Mouse (Mus musculus) gonadal fat pad, adult 2 months (tissue): Measurements from ENCODE around the gene Pam. TPM values are rescaled to one million over a fixed set of nuclear protein-coding genes. Genes with fewer than 3 reads are reported as not detected.

Experiments
- DNase-seq: peaks from one replicate; pipeline ENCODE4 v3.0.0-alpha.2; 2012; ENCODE audit warnings: low read depth
- polyA plus RNA-seq: library from polyadenylated mRNA; depleted of rRNA; stranded (reverse); fragments of >200 nt; gene quantifications from 2 replicates; pipeline ENCODE4 v1.2.3, GENCODE M21; 2012

The Pam gene
- polyA plus RNA-seq, 1 experiment: 32.0 TPM

DNA sequence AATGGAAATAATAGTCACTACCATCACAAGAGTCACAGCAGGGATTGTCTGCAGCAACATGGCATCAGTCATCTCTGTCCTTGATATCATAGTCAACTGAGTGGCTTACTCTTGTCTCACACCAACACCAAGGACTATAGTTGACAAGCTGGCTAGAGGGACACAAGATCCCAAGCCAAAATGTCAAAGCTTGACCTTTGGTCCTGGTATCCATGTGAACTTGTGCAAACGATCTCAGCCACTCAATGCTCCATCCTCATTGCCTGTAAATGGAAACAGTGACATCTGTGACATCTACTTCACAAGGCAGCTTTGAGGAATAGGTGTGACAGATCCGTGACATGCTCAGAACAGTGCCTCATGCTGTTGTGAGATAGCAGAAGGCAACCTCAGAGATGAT is 15.0 kb downstream of the Pam start:
- no peak for DNase-seq

DNA sequence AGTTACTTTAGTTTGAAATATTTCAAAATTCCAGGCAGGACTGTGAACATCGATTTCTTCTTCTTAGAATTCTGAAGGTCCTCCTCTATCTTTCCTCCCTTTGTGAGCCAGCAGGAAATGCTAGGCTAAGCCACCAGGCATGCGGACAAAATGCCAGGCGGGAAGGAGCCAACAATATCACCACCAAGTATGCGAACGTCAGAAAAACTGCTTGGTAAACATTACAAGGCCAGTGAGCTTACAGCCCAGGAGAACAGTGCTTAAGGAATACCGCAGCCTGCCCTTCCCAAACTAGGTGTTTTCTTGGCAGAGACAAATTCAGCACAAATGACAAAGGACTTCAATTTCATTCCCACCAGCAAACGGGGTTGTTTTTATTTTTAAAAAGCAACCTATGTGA is 15.8 kb downstream of the Pam start:
- DNase-seq: no peak

DNA sequence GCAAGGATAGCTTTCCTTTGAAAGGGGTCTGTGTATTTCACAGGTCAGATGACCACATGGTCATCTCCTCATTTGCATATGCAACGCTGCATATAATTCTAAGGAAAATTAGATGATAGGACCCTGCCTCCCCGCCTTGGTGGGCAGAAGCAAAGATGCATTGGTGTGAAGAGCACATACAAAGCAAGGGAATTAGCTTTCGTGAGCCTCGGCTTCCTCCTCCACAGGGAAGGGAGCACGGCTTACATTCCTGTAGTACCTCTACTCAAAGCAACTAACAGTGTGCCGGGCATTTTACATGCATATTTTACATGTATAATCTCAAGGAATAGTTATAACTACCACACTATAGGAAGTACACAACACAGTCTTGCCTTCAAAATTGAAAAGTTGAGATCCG is 16.7 kb downstream of the Pam start:
- no peak for DNase-seq

DNA sequence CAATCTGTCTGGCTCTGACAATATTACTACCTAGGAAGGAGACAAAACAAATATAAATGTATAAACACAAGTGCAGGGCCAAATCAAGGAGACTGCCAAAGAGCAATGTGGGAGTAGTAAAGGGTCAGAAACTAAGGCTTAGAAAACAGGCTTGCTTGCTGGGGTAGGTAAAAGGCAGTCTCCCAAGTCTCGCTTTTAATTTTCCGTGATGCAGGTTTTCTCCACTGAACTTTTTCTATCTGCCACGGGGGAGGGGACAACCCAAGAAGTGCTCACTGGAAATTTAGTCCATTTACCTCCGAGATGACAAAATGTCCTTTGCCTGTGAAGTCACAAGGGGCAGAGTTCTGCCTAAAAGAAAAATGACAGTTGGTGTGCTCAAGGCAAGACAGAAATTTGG is 21.6 kb downstream of the Pam start:
- no peak for DNase-seq

DNA sequence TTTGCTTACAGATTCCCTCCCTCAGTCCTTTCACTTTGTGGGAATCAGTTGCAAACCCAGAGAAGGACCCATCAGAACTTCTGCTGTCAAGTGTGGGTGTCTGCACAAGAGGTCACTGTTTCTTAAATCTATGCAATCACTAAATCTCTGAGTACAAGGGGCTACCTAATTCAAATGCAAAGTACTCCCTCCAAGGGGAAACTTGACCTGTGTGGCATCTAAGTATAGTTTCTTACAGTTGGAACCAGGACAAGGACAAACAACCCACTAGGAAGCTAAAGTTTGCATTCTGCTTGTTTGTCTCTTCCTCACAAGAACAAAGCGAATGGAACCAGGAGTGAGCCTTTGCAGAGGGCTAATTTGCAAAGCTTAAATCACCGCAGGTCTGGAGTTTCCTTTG is 22.3 kb downstream of the Pam start:
- DNase-seq: no peak

DNA sequence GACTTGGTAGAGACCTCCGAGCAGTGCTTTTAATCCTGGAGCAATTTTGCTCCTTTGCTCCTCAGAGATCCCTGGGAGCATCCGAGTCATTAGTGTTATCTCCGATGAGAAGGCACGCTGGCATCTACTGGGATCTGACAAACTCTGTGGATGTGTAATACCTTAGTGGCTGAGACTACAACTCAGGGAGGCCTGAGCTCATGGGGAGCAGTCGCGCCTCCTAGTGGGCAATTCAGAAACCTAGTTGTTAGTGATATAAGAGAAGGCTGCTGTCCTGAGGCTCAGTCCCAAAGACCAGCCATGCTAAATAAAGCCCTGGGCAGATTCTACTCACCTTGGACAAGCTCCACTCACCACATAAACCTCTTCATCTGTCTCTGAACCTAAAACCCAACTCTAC is 23.4 kb downstream of the Pam start:
- no peak for DNase-seq

DNA sequence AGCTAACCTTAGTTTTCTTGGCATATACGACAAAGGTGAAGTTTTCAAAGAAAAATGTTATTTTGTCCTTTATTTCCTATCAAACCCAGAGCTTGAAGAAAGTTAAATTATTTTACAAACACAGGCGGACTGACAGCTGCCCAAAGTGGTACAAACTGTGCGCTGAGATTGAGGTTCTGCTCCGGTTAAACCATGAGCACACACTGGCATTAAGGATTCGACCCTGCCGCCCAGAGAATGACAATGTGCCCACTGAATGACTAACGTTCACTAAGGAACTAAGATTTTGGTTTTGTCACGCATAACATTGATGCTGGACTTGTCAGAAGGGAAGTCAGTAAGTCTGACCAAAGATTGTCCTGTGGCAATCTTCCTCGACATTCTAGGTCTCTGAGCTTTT is 24.0 kb downstream of the Pam start:
- DNase-seq: no peak

DNA sequence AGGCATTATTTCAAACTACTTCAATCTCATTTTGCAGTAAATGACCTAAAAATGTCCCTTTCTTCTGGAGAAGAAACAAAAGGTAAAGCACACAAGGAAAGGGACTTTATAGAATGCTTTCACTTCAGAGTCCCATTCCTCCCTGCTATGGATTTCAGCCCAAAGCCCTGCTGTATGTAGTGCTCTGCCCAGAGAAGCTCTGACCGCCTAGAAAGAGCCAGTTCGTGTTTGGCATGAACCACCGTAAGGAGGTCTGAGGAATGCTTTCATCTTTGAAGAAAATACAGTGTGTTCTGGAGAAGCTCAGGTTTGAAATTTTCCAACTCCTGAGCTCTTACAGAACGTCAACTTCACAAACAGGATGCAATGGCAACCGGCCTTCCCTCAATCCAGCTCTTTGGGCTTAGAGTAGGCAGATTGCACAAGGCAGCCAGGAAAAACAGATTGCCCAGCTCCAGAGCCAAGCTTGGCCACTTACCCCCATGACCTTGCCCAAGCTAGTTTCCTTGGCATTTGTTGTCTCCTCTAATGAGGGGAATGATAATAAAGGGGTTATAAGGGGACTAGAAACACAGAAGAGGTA is 24.6 kb downstream of the Pam start:
- no peak for DNase-seq

DNA sequence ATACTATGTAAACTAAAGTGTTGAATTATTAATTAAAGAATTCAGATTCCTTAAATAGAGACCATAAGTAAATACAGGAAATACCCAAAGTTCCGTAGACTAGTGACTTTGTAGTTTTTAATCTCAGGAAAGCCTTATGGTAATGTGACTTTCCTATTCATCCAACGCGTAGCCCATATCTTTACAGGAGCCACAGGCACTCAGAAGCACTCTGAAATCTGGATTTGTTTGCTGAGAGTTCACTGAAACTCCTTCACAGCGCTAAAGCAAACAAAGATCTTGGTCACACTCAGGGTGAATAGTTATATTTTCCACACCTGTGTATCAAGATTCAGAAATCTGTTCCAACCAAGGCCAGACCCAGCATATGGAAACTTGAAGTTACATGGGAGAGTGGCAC is 27.3 kb downstream of the Pam start:
- no peak for DNase-seq

DNA sequence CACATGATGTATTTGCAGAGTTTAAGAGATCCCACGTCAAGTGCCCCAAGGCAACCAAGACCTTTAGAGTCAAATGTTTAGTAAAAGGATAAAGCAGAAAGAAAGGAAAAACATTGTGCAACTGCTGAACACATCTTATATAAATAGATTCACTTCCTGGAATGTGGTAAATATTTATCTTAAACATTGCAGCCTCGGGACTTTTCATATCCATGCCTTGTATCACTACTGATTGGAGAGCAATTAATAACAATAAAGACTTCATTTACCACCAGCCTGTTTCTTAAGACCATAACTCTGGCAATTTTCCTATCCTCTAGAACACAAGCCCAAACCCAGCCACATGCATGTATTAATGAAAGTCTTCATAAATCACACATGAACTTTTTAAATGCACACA is 33.4 kb downstream of the Pam start:
- no peak for DNase-seq

DNA sequence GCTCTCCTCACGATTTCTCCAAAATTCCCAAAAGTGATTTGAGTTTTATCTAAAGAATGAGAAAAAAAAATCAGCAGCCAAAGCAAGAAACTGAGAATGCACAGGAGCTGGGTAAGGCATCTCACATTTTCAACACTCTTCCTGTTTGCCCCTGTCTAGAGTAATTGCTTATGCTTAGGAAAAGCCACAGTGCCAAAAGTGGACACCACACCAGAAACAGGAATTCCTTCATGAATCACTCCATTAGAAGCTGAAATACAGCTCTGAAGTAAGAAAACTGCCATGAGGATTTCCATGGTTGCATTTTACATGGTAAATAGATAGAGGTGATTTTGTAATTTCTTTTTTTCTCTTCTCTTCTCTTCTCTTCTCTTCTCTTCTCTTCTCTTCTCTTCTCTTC is 36.0 kb downstream of the Pam start:
- no peak for DNase-seq

DNA sequence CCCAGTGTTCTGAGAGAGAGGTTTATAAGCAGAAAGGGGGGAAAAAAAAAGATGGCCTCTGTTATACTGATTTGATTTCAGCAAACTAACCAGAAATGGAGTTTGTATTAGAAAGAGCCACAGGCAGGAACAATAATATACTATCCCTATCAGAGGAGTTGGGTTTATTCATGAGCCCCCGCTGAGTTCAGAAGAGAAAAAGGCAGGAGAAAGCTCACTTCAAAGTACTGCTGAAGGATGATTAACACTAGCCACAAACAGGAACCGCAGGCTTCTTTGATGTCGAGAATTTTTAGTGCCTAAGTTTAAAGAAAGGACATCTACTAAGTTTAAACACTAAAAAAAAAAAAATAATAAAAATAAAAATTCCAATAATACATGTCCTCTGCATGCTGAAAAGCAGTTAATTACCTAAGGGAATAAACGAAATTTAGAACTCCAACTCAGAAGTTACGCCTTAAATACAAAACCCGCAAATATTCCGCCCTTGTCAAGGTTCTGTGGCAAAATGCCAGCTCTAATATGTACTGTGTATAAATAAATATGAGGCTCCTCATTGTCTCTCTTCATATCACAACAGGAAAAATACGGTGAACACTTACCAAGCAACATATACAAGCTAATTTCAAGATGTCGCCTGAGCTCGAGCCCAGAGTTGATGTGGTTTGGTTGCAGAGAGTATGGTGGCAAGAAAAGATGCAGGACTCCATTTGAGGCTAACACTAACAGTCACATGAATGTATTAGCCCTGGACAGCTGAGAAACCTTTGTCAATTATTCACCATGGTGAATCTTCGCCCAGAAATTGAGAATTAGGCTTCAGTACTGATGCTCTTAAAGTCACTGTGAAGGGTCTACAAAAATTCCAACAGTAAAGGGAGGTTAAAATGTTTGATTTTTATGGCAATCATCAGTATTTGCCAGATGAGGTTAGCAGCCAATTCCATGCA is 38.2 kb downstream of the Pam start:
- DNase-seq: no peak

DNA sequence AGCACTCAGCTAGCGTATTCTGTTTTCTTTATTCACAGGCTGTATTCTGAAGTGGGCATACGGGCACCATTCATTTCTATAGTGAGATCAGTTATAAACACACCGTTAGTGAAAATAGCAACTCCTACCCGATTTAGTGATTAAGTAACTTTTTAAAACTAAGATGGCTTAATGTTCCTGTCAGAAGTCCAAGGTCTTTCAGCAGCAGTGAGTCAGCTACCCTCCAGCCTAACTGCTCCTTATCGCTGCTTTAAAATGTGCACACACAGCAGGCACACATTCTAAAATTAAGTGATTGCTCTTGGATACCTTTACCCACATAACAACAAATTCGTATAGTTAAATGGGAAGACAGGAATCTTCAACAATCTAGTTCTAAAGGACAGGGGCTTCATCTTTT is 39.2 kb downstream of the Pam start:
- DNase-seq: no peak

DNA sequence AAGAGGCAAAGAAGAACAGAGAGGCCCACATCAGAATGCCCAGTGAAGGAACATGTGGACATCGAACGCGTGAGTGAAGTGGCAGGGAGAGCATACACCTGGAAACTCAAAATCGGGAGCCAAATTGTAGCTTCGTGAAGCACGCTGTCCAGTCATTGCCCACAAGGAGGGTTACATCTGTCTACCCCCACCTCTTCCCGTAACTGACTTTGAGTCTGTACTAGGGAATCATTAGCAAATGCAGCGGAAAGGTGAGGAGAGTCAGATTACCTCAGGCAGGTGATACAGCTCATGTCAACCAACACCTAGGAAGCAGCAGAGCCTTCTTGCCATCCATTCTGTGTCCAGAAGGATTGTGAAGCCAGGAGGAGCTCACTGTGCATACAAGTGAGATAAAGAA is 39.9 kb downstream of the Pam start:
- DNase-seq: no peak

DNA sequence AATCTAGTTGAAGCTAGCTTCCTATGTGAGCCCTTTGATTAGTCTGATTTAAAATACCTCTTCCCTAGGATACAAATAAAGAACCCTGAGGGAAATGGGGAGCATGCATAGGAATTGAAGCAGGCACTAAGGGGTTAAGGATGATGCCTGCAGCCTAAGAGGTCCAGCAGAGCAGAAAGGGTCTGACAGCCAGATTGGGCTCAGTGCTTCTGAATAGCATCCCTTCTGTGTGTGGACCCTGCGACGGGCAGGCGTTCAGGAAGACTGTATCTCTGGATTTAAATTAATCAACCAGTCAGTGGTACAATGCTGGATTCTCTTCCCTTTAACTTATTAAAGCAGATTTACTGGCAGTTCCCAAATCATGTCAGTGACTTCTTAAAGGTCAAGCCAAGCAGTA is 41.5 kb downstream of the Pam start:
- no peak for DNase-seq

DNA sequence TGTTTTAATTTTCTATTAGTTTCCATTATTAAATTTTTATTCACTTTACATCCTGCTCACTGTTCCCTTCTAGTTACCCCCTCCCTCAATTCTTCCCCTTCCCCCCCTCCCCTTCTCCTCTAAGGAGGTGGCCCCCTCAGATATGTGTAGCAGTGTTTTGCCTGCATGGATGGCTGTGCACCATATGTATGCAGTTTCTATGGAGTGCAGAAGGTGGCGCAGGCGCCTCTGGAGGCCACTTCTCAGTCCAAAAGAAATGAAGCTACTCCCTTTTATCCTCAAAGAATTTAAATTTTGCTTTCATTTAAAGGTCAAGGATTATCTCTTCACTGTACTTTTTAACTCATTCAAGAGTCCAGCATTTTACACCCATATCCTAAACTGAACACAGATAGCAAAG is 42.0 kb downstream of the Pam start:
- DNase-seq: no peak

DNA sequence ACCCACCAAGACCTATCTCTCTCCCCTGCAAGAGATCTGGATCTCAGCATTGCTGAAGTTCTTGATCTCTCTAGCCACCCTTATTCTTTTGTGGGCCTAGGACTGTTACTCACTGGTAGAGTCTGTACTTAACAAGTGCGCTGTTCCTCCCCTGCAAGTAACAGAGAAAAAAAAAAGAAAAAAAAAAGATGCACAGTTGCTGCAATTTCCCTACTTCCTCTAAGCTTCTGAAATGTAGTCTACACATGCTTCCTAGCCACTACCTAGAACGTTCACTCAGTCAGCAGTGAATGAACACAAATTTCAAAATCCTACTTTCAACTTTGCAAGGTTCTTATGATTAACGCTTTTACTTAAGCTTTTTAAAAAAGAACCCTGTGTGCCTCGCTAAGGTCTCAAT is 42.7 kb downstream of the Pam start:
- no peak for DNase-seq

DNA sequence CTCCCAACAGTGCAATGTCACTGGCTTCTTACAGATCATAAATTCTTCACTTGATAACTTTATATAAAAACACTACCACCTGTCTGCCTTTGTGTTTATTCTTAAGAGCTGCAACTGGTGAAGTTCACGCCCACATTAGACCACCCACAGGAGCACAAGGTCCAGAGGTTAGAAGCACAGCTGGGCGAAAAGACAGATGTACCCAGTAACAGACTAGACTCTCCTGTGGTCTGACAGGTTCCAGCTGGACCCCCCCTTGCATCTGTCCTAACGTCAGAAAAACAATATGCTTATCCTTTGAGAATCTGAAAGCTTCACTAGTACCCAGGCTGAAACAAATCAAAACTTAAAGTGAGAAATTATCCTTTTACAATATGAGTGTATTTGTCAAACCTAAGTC is 44.4 kb downstream of the Pam start:
- DNase-seq: no peak

DNA sequence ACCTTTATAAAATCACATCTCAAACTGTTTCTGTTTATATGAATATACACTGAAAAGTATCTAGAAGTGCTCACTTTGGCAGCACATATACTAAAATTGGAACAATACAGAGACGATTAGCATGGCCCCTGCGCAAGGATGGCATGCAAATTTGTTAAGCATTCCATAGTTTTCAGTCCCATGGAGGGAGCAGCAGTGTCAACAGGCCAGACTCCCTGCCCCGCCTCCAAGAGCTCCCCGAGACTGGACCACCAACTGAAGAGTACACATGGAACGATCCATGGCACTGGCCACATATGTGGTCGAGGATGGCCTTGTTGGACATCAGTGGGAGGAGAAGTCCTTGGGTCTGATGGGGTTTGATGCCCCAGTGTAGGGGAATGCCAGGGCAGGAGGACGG is 45.7 kb downstream of the Pam start:
- DNase-seq: no peak

DNA sequence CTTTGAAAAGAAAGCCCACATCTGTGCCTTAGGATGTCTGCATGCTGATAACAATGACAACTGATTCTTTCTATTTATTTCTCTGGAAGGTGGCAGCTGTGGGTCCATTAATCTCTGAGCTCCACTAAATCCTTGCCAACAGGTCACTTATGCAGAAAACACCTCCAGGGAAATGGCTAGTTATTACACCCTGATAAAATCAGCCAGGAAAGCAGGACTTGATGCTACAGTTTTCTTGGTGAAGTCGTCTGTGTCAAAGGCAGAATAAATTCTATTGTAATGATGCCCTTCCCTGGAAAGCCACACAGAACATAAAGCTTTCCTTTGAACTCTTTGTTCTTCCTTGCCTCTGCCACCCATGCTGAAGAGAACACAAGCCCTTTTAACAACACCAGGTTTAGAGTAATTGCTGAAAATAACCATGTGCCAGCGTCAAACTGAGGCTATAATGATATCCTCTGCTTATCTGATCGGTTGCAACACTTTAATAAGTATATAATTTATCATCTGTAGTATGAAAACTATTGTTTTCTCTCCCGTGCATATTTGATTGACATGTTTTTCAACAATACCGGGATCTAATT is 47.1 kb downstream of the Pam start:
- no peak for DNase-seq

DNA sequence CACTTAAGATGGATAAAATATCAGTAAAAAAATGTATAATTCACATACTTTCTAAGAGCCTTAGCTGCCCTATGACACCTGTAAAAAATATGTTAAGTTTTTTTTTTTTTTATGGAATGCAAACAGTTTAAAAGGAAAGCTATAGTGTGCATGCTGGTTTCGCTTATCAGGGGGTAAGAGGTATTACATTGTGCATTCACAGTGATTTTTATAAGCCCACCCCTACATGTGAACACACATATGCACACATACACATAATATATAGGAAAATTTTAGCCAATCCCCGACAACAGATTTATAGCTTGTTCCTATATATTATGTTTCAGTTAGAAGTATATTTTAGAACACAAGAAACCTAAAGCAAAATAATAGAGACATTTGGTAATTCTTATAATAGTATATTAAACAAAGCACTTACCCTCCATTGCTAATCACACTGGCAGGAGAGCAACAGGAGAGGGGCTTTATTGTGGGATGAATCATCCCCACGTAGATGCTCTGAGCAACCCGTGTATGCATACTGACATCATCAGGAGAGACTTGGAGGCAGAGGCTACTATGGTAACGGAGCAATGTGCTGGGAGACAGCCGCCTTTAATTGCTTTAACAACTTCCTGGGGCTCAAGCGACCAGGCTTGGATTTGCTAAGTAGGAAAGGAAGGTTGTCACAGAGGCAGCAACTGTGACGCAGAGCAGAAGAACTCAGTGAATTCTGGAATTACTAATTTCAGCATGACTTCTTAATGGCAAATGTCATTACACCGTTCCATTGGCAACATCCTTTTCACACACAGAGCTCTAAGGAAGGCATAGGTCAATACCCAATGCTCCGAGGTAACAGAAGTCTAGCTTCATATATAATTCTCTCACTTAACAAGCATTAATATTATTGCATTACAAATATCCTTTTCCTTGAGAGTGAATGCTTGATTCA is 47.9 kb downstream of the Pam start:
- no peak for DNase-seq

DNA sequence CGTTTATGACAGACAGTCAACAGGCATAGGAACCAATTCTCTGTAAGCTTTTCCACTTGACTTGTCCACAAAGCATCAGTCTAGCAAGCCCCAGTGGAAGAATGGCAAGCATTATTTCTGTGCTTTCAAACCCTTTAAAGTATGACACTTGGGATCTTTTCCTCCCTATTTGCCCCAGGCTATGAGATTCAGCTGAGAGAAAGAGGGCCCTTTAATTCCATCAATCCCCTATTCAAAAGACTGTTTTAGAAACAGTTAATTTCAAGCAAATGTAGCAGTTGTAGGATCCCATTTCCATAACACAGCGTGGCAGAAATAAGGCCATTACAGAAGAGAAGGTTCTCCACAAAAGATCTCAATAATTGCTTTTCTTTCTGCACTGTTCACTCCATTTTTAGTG is 53.0 kb downstream of the Pam start:
- no peak for DNase-seq
